Mouse (Mus musculus) skeletal muscle tissue, adult 2 months (tissue): ENCODE data around the gene Ctu1.
"Not testable (repeated sequence)": the region's sequence is repeated elsewhere in the genome, so short reads cannot be mapped to it uniquely, and the experiment has no call there.

ENCODE experiments used
- DNase-seq: peaks from one replicate; pipeline ENCODE4 v3.0.0-alpha.2; 2012; ENCODE audit warnings: low read depth, low spot score

The Ctu1 gene

GRCm38 (mm10) chr7:43678517-43678916 lies 6.7 kb downstream of the Ctu1 start:
- DNase-seq = no peak

DNA sequence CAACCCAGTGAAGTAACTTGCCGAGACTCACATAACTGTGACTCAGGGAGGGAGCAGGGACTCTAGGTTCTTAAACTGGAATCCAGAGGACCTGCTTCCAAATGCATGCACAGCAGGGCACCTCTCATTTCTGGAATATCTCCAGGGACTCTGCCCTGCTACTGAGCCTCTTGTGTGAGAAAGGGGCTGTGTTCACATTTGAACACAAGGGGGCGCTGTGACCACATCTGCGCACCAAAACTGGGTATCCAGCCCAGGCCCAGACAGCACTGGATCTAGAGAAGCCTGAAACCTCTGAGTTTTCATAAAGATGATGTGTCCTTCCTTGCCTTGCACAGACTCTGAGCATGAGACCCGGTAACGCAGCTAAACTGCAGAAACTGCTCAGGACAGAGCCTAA lies 9.1 kb downstream of the Ctu1 start:
- no peak for DNase-seq

DNA sequence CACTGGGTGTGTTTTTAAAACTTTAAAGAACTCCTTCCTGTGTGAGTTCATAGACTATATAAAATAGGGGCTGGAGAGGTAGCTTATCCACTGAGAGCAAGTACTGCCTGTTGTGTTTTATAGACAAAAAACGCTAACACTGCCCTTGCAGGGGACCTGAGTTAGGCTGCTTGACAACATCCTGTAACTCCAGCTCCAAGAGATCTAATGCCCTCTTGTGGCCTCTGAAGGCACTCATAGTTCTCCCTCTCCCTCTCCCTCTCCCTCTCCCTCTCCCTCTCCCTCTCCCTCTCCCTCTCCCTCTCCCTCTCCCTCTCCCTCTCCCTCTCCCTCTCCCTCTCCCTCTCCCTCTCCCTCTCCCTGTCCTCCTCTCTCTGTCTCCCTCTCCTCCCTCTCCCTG lies 10.7 kb downstream of the Ctu1 start:
- not testable (repeated sequence) for DNase-seq

DNA sequence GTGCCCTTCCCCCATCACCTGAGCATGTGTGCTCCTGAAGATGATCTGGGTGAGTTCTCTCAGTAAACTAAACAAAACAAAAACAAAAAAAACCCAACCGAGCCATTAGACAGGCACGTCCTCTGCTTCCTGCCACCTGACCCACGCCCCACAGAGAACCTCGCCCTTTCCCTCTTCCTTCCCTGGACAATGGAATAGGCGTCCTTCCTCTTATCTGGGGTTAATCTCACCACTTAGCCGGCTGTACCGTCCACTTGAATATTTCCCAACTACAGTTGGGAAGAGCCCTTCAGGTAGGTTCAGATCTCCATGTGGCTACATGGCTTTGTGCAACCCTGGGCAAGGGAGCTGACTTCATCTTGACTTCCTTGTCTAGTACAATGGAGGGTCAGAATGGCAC lies 13.3 kb downstream of the Ctu1 start:
- no peak for DNase-seq

- DNase-seq = no peak
Measured at GRCm38 (mm10) chr7:43690118-43690517, 18.3 kb downstream of the Ctu1 start, which contains the start of gene Klk14. Gene Klk14, plus strand, starts transcription at chr7:43690418.

DNA sequence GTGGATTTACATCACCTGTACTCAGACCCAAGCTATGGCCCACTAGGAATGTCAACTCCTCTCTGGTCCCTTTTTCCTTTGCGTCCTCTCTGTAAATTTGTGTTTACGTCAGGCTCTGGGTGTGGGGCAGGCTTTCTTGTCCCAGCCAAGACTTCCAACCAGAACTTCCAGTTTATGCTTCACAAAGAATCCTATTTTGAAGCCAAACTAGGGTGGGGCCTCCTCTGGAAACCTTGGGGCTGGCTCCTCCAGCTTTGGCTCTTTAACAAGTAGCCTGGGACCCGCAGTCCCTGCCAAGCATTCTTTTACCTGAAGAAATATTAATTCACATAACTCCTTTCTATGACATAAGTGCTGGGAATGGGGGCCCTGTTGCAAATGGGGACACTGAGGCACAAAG lies 38.2 kb downstream of the Ctu1 start:
- no peak for DNase-seq

DNA sequence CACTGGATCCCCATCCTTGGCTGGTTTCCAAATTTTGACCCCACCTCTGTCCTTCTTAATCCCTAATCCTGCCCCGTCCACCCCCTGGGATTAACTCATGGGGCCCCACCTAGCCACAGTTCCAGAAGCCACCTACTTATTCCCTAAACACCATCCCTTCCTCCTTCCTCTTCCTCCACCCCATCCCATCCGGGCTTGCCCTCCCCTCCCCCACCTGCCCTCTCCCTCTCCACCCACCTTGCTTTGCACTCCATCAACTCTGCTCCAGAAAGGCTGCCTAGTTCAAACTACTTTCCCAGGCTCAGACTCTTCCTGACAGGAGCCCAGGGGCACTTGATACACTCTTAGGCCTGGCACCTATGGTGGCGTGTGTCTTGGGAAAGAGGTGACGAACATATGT lies 40.5 kb downstream of the Ctu1 start, which contains the start of gene Klk13:
Gene Klk13, plus strand, starts transcription at position 301 of the 400 bp plus-strand sequence.
- no peak for DNase-seq

- DNase-seq = no peak
Measured at GRCm38 (mm10) chr7:43712917-43713316, 41.1 kb downstream of the Ctu1 start.

- no peak for DNase-seq
Measured at GRCm38 (mm10) chr7:43713741-43714351, 42.0 kb downstream of the Ctu1 start.
